ENCODE assay signal across 25 mouse cellular contexts in genomic region chr12:16789199-16789598, GRCm38 (mm10).
"Had no signal": no experiment of that assay in that cellular context is flagged by ENCODE, and none has a peak within 500 bp of the region (broad histone marks: within the 10 kb centered on the region; RNA-seq: fewer than 3 reads in every experiment).

No protein-coding gene starts in this region.

- H3K9me3 ChIP-seq: heart, embryonic 10.5 days; heart, embryonic 12.5 days; hindbrain, embryonic 13.5 days; hindbrain, embryonic 15.5 days; intestine, embryonic 15.5 days; limb, embryonic 12.5 days; liver, embryonic 13.5 days had no signal

- H3K27ac ChIP-seq: gastrocnemius, adult 2 months; hindbrain, embryonic 13.5 days; hindbrain, embryonic 15.5 days; intestine, embryonic 15.5 days; layer of hippocampus, adult 2 months; limb, embryonic 12.5 days; liver, embryonic 13.5 days had no signal

- ATAC-seq: inflammation-experienced regulatory T-cells, adult 6 months; intestine, embryonic 15.5 days; intestine, postnatal 0 days had no signal

- H3K4me2 ChIP-seq: heart, embryonic 12.5 days; hindbrain, embryonic 13.5 days; hindbrain, embryonic 15.5 days; intestine, embryonic 15.5 days; limb, embryonic 12.5 days; liver, embryonic 11.5 days; liver, embryonic 13.5 days had no signal

- H3K4me3 ChIP-seq: gastrocnemius, adult 2 months; heart, embryonic 10.5 days; heart, embryonic 12.5 days; hindbrain, embryonic 13.5 days; hindbrain, embryonic 15.5 days; intestine, embryonic 15.5 days; layer of hippocampus, adult 2 months; limb, embryonic 12.5 days; liver, embryonic 13.5 days had no signal

- H3K4me1 ChIP-seq: limb, embryonic 12.5 days had no signal

- DNase-seq: gastrocnemius, adult 2 months; gastrocnemius, postnatal 10 days; gastrocnemius, postnatal 25 days; heart, adult 18-20 months; heart, postnatal 10 days; heart, postnatal 4 days; kidney, adult 18-20 months; kidney, adult 8-10 months; kidney, postnatal 10 days; kidney, postnatal 25 days; kidney, postnatal 4 days; layer of hippocampus, postnatal 36 days; left cerebral cortex, postnatal 4 days; liver; liver, embryonic 13.5 days had no signal

- H3K27me3 ChIP-seq: heart, embryonic 12.5 days; hindbrain, embryonic 13.5 days; hindbrain, embryonic 15.5 days; intestine, embryonic 15.5 days; limb, embryonic 12.5 days; liver, embryonic 13.5 days had no signal

- H3K9ac ChIP-seq: heart, embryonic 12.5 days; hindbrain, embryonic 13.5 days; hindbrain, embryonic 15.5 days; intestine, embryonic 15.5 days; limb, embryonic 12.5 days; liver, embryonic 13.5 days had no signal

- H3K36me3 ChIP-seq: heart, embryonic 10.5 days; heart, embryonic 12.5 days; hindbrain, embryonic 13.5 days; hindbrain, embryonic 15.5 days; intestine, embryonic 15.5 days; limb, embryonic 12.5 days; liver, embryonic 13.5 days had no signal
